Mouse (Mus musculus) hindbrain, postnatal 0 days (tissue): ENCODE results near the gene Xpnpep2. TPM values are rescaled to one million over a fixed set of nuclear protein-coding genes. Genes with fewer than 3 reads are reported as not detected.
A peak's percentile ranks its signal among the peaks of the same experiment; 100 is the strongest.

Experiments used
- ATAC-seq: fragments of 200-750 bp; cut with Nextera tagmentation; 2 replicates; pipeline ENCODE4 v1.8.0; 2017; ENCODE audit warnings: mild to moderate bottlenecking, moderate TSS enrichment, moderate library complexity
- DNase-seq: peaks from one replicate; pipeline ENCODE4 v3.0.0-alpha.2; 2015; ENCODE audit warnings: low spot score
- H3K27ac ChIP-seq: fragments of 300-500 bp; sonication (generic); 2 replicates; pipeline ENCODE4 v1.5.1; 2014; ENCODE audit warnings: mild to moderate bottlenecking
- H3K27me3 ChIP-seq: fragments of 300-500 bp; sonication (generic); 2 replicates; pipeline ENCODE4 v1.6.1; 2014; ENCODE audit warnings: low read length, mixed read lengths; ENCODE audit not compliant: insufficient read depth
- H3K36me3 ChIP-seq: fragments of 300-500 bp; sonication (generic); 2 replicates; pipeline ENCODE4 v1.6.1; 2014; ENCODE audit warnings: low read length, mixed read lengths; ENCODE audit not compliant: insufficient read depth
- H3K4me1 ChIP-seq: fragments of 300-500 bp; sonication (generic); 2 replicates; pipeline ENCODE4 v1.6.1; 2014; ENCODE audit warnings: antibody characterized with exemption, low read length, mixed read lengths; ENCODE audit not compliant: insufficient read depth
- H3K4me2 ChIP-seq: fragments of 300-500 bp; sonication (generic); 2 replicates; pipeline ENCODE4 v1.6.1; 2014; ENCODE audit warnings: low read depth, mild to moderate bottlenecking, low read length, moderate library complexity, mixed read lengths
- H3K4me3 ChIP-seq: fragments of 300-500 bp; sonication (generic); 2 replicates; pipeline ENCODE4 v1.5.1; 2014; ENCODE audit warnings: low read length
- H3K9ac ChIP-seq: fragments of 300-500 bp; sonication (generic); replicated peaks from 2 replicates; pipeline ENCODE4 v1.6.1; 2014; ENCODE audit warnings: mild to moderate bottlenecking, low read length, moderate library complexity, mixed read lengths
- H3K9me3 ChIP-seq: fragments of 300-500 bp; sonication (generic); 2 replicates; pipeline ENCODE4 v1.6.1; 2016; ENCODE audit warnings: low read length, mixed read lengths
- CTCF ChIP-seq: IDR thresholded peaks from 2 replicates; pipeline ENCODE4 v1.5.1; 2016; ENCODE audit warnings: antibody characterized with exemption, control low read depth, low read depth
- WGBS: fragments of 180-500 bp; shearing (Covaris S2); extraction: QIAGEN DNeasy Blood & Tissue Kit; methylation state at CpG from one replicate; pipeline ENCODE4 v1.1.7; 2014; 5-methylcytosine and 5-hydroxymethylcytosine counted together
- polyA plus RNA-seq: library from polyadenylated mRNA; unstranded; fragments of >200 nt; fragmentation: Nextera tagmentation; extraction: Ambion mirVana; gene quantifications from 2 replicates; pipeline ENCODE4 v1.2.1, GENCODE M21; 2015
- total RNA-seq: library from RNA; depleted of rRNA; stranded (reverse); fragments of >200 nt; gene quantifications from 2 replicates; pipeline ENCODE4 v1.2.3, GENCODE M21; 2014

Gene Xpnpep2
- total and polyA plus RNA-seq, 2 experiments from 2014 or later = 0.51 to 6.8 TPM

DNA sequence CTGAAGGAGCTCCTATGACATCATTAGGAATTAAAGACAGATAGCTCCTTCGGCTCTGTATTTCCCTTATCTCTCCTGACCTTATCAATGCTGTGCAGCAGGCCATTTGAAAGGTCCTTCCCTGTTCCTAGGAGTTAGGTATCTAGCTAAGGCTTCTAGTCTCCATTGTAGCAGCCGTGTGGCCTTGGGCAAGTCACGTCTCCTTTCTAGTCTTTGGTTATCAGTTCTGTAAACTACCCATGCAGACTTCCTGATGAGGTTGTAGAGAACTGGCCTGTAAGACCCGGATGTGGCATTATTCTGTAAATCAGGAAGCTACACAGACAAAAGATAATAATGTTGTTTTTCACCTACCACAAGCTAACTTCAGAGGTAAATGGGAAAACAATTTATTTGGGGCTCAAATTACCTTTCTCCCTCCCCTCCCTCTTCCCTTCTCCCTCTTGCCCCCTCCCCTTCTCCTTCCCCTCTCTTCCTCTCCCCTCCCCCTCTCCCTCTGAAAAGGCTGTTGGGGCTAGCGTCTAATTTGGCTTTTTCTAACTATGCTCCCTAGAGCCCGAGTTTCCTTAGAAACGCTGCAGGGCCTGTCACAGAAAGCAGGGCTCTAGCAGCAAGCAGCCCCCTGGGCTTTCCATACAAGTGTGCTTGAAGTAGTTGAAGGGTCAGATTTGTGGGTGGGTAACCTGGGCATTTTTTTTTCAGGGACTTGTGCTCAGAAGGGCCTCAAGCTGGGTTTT, 30.2 kb downstream of the Xpnpep2 start:
- Histone ChIP-seq H3K9ac (no peak overlapping the region), H3K9me3 (no peaks in the 10 kb centered on the region), H3K27ac (no peak overlapping the region), H3K36me3 (no peaks in the 10 kb centered on the region), H3K4me2 (no peak overlapping the region), H3K4me1 (no peaks in the 10 kb centered on the region), H3K27me3 (no peaks in the 10 kb centered on the region), H3K4me3 (no peak overlapping the region)
- WGBS = 51% methylated on average over 7 of the region's 7 CpGs
- DNase-seq (peak; percentile 18), ATAC-seq (no peak)
- TF ChIP-seq CTCF = no peak

GRCm38 (mm10) chrX:48139368-48140285, 31.1 kb downstream of the Xpnpep2 start:
- Histone ChIP-seq H3K9me3 (no peaks in the 10 kb centered on the region), H3K9ac (no peak overlapping the region), H3K36me3 (no peaks in the 10 kb centered on the region), H3K4me1 (no peaks in the 10 kb centered on the region), H3K4me3 (no peak overlapping the region), H3K27me3 (no peaks in the 10 kb centered on the region), H3K27ac (no peak overlapping the region), H3K4me2 (no peak overlapping the region)
- ATAC-seq = no peak
- WGBS = 43% methylated on average over 14 of the region's 14 CpGs
- no peak for DNase-seq
- no peak for TF ChIP-seq CTCF

DNA sequence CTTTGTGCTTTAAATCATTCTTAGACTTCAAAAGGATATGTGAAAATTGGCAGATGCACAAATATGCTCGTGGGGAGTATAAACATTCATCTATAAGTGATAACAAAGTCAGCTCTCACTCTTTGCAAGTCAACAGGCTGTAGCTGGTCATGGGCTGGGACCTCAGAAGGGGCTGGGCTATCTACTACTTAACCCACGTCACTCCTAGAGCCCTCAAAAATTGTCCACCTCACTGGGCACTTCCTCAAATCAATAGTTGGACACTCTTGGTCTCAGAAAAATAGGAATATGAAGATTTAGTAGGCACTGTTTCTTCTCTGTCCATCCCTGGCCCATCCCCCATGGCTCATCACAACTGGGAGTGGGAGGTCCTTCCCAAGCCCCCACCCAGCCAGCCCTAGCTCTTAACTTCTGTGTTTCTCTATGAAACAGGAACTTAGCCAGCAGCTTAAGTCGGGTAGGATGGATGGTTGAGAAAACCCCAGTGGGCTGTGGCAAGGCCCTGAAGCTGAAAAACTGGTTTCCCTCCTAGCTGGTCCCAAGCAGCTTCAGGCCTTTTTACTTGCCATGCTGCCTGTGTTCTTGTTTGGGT, 31.9 kb downstream of the Xpnpep2 start:
- TF ChIP-seq CTCF = no peak
- Histone ChIP-seq H3K27me3 (no peaks in the 10 kb centered on the region), H3K4me3 (no peak overlapping the region), H3K4me1 (no peaks in the 10 kb centered on the region), H3K9ac (no peak overlapping the region), H3K27ac (no peak overlapping the region), H3K9me3 (no peaks in the 10 kb centered on the region), H3K4me2 (no peak overlapping the region), H3K36me3 (no peaks in the 10 kb centered on the region)
- ATAC-seq (no peak), DNase-seq (no peak)
- 59% methylated on average over 3 of the region's 3 CpGs for WGBS

DNA sequence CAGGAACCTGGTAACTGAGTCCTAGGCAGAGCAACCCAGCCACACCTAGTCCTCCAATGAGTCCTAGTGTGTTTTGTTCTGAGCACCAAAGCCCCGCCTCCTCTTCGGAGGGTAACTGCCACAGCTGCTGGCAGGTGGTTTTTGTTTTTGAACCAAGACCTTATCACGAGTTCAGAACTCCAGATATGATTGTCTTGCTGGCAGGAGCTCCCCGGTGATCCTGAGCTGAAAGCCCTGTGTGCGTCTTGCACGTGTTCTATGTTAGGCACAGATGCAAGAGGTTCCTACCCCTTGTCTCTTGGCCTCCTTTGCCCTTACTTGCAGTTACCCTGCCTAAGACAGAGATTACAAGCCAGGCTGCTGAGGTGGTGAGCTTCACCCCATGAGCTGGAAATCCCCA, 33.0 kb downstream of the Xpnpep2 start:
- no peak overlapping the region for H3K4me3 ChIP-seq
- no peak overlapping the region for H3K27ac ChIP-seq
- WGBS = 85% methylated on average over 6 of the region's 6 CpGs
- DNase-seq (no peak), ATAC-seq (no peak)
- H3K9me3 ChIP-seq = no peaks in the 10 kb centered on the region
- no peaks in the 10 kb centered on the region for H3K4me1 ChIP-seq
- no peaks in the 10 kb centered on the region for H3K27me3 ChIP-seq
- H3K9ac ChIP-seq = no peak overlapping the region
- H3K36me3 ChIP-seq = no peaks in the 10 kb centered on the region
- no peak for TF ChIP-seq CTCF
- no peak overlapping the region for H3K4me2 ChIP-seq

GRCm38 (mm10) chrX:48143415-48144335, 35.1 kb downstream of the Xpnpep2 start:
- Histone ChIP-seq H3K9ac (no peak overlapping the region), H3K9me3 (no peaks in the 10 kb centered on the region), H3K27ac (no peak overlapping the region), H3K27me3 (no peaks in the 10 kb centered on the region), H3K4me1 (no peaks in the 10 kb centered on the region), H3K4me2 (0 out of 2 replicates have a peak overlapping the region, but pooled peaks have one; percentile 18), H3K4me3 (no peak overlapping the region), H3K36me3 (no peaks in the 10 kb centered on the region)
- 64% methylated on average over 25 of the region's 26 CpGs for WGBS
- no peak for ATAC-seq
- DNase-seq = no peak
- no peak for TF ChIP-seq CTCF

- no peak for TF ChIP-seq CTCF
- Histone ChIP-seq H3K4me2 (no peak within 1 kb of the TSS), H3K27me3 (no peaks in the 10 kb centered on the region), H3K9ac (no peak within 1 kb of the TSS), H3K9me3 (no peaks in the 10 kb centered on the region), H3K4me1 (no peaks in the 10 kb centered on the region), H3K36me3 (no peaks in the 10 kb centered on the region), H3K4me3 (no peak within 1 kb of the TSS), H3K27ac (no peak within 1 kb of the TSS)
- 95% methylated on average over 4 of the region's 4 CpGs for WGBS
- ATAC-seq = no peak
- no peak for DNase-seq
Measured at GRCm38 (mm10) chrX:48146262-48146661, 37.7 kb downstream of the Xpnpep2 start, which contains the start of gene Sash3. Sash3 (plus strand) TSS chrX:48146436.
